Mouse (Mus musculus): ENCODE data around the gene Axl. TPM values are rescaled to one million over a fixed set of nuclear protein-coding genes. Genes with fewer than 3 reads are reported as not detected.
A peak's percentile ranks its signal among the peaks of the same experiment; 100 is the strongest.

Gene Axl
- total RNA-seq, 2 experiments from 2014 or later = 33.6 to 37.2 TPM

DNA sequence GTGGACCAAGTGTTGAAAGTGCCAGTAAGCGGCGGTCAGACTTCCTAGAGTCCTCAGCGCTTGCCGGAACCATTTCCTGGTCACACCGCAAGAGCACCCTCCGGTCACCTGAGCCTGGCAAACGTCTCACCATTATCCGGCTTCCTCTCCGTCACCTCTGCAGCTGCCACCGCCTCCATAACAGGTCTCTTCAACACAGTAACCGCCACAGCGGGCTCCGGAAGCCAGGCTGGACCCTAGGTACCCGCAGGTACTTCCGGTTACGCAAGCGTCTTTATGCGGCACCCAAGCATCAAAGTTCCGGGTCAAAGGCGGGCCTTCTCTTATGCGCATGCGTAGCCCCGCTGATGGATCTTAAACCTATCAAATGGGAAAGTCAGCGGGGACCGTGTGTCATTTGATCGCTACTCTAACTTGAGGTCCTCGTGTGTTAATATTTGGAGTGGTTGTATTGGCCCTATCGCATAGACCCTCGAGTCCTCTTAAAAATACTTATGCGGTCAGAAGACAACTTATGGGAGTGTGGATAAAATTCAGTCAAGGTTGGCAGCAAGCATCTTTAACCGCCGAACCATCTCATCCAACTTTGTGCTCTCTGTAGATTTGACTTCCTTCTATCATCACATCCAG, 69.6 kb downstream of the Axl start, which contains the start of gene Ccdc97:
Ccdc97 (minus strand) TSS at position 301 of the 630 bp plus-strand sequence.
- DNase-seq (ENCODE audit: low spot score in 2 of 2) = peak; percentile 96 to 98
- intact Hi-C loops (cut with DNase I) = no loop called here

DNA sequence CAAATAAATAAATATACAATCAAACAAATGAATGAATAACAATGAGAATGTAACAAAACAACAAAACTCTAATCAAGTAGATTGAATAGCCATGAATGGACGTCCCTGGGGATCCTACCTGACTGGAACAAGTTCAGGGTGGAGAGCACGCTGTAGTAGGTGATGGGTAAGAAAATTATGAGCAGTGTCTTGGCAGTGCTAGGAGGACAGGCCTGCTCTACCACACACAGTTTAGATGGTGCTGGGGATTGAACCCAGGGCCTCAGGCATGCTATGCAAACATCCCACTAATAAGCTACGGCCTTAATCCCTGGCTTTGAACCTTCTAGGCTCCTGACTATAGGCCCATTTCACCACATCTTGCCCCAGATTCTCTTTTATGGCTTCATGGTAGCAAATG, 71.0 kb downstream of the Axl start:
- intact Hi-C loops (cut with DNase I) = no loop called here
- DNase-seq (ENCODE audit: low spot score in 2 of 2) = no peak

- intact Hi-C loops (cut with DNase I) = no loop called here
- no peak for DNase-seq (ENCODE audit: low spot score in 2 of 2)
Measured at GRCm38 (mm10) chr7:25715731-25716271, 72.7 kb downstream of the Axl start.

DNA sequence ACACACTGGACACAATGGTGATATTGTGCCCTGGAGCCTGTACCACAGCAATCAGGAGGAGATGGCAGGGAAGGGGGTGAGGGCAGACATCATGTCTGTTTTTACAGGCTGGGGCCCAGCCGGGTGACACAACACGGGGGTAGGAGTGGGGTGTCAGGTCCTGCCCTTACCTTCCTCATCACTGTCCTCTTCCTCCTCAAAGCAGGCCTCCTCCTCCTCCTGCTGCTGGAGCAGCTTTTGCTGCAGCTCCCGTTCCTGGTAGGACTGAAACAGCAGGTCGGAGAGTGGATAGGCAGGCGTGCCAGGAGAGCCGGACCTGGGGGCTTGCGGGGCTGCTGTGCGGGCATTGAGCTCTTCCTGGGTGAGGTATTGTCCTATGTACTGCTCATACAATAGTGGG, 73.9 kb downstream of the Axl start:
- DNase-seq (ENCODE audit: low spot score in 2 of 2) = no peak
- intact Hi-C loops (cut with DNase I) = no loop called here

- no peak for DNase-seq (ENCODE audit: low spot score in 2 of 2)
- intact Hi-C loops (cut with DNase I) = no loop called here
Measured at GRCm38 (mm10) chr7:25712801-25713200, 75.7 kb downstream of the Axl start.

GRCm38 (mm10) chr7:25711731-25712197, 76.7 kb downstream of the Axl start:
- intact Hi-C loops (cut with DNase I) = loop anchor here (2.0 kb wide), 1 partner anchor 31 kb away; the partner anchor contains the start of gene B9d2
- peak in 1 of 2 experiments; percentile 74 for DNase-seq (ENCODE audit: low spot score in 2 of 2)

DNA sequence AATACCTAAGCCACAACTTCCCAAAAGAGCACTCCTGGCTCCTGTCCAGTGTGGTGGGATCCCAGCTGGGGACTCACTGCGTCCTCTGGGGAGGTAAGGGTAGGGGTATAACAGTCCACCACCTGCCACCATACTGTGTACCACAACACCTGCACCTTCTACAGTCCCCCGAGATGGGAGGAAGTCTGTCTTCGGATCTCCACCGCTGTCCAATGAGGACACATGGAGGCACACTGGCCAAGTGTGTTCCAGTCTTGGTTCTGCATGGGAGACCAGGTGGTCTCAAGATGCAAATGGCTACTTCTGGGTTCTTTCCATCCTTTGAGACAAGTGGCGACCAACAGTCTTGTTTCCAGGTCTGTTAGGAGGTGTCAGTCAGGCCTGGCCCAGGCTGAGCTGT, 77.3 kb downstream of the Axl start:
- DNase-seq (ENCODE audit: low spot score in 2 of 2) = no peak
- intact Hi-C loops (cut with DNase I) = loop anchor here (2.0 kb wide), 1 partner anchor 30 kb away; the partner anchor contains the start of gene B9d2

GRCm38 (mm10) chr7:25710519-25711130, 77.9 kb downstream of the Axl start:
- peak; percentile 60 to 81 for DNase-seq (ENCODE audit: low spot score in 2 of 2)
- intact Hi-C loops (cut with DNase I) = loop anchor here (2.0 kb wide), 1 partner anchor 30 kb away; the partner anchor contains the start of gene B9d2

- peak in 1 of 2 experiments; percentile 52 for DNase-seq (ENCODE audit: low spot score in 2 of 2)
- intact Hi-C loops (cut with DNase I) = loop anchor here (2.0 kb wide), 1 partner anchor 29 kb away; the partner anchor contains the start of gene B9d2
Measured at GRCm38 (mm10) chr7:25709961-25710360, 78.5 kb downstream of the Axl start.

DNA sequence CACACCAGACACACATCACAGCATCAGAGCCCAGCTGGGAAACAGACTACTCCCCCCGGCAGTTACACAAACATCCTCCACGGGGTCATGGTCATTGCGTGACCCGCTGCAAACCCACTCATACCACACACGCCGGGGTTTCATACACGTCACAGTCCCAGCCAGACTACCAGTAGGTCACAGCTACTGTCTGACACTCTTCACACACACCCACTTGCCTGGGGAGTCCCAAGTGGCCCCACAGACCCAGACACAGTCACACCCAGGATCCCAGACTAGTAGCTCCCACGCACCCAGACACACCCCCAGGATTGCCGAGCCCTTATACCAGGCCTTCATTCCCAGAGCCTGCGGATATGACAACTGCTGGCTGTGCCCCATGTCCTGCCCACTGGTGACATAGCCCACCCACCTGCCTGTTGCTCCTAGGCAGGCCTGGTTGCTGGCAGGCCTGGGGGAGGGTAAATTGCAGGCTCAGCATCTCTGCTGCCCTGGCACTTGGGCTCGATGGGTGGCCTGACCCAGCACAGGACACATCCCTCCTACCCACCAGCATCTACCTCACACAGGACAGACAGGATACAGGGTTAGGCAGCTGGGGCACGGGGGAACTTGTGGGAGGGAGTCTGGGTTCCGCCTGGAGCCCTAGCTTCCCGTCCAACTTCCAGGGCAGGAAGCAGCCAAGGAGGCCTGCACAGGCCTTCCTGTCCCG, 80.8 kb downstream of the Axl start:
- intact Hi-C loops (cut with DNase I) = loop anchor here (2.0 kb wide), 1 partner anchor 19 kb away; no protein-coding TSS in a partner anchor
- DNase-seq (ENCODE audit: low spot score in 2 of 2) = peak in 1 of 2 experiments; percentile 33

Small RNAs within 50 kb of the gene (microRNA-seq; reads per million reads assigned to microRNA genes)
- 0 reads per million in 2 experiments for gene Gm24865

Other genes with a start within 250 kb of the Axl start
- under 1 TPM; 0.30 TPM for gene Ceacam2, start 248.8 kb downstream of the Axl start, total RNA-seq (2021)
- gene Erich4, start 172.8 kb downstream of the Axl start, total RNA-seq (2021) = not detected
- gene Dmac2, start 169.3 kb downstream of the Axl start, total RNA-seq (2021) = 10 to 100 TPM; 45.7 to 45.9 TPM
- under 1 TPM; 0.34 to 0.82 TPM for gene B3gnt8, start 162.1 kb downstream of the Axl start, total RNA-seq (2021)
- gene Bckdha, start 129.7 kb downstream of the Axl start, total RNA-seq (2021) = 10 to 100 TPM; 31.8 to 33.8 TPM
- 10 to 100 TPM; 24.0 to 24.4 TPM for gene Exosc5, start 129.5 kb downstream of the Axl start, total RNA-seq (2021)
- 10 to 100 TPM; 33.1 to 36.3 TPM for gene Tmem91, start 113.5 kb downstream of the Axl start, total RNA-seq (2021)
- gene B9d2, start 107.9 kb downstream of the Axl start, total RNA-seq (2021) = 10 to 100 TPM; 23.5 to 24.9 TPM
- 1 to 10 TPM; 9.3 to 9.4 TPM for gene Tgfb1, start 101.7 kb downstream of the Axl start, total RNA-seq (2021)
- 10 to 100 TPM; 61.8 to 70.1 TPM for gene Ccdc97, start 69.6 kb downstream of the Axl start, total RNA-seq (2021)
- 100 to 1,000 TPM in 1 of 2 experiments, 10 to 100 TPM in 1; 98.4 to 105 TPM for gene Hnrnpul1, start 33.9 kb downstream of the Axl start, total RNA-seq (2021)
- gene Cyp2s1, start 28.2 kb upstream of the Axl start, total RNA-seq (2021) = 1 to 10 TPM; 1.6 to 4.9 TPM
- gene Cyp2b10, start 108.9 kb upstream of the Axl start, total RNA-seq (2021) = under 1 TPM; 0.23 to 0.48 TPM

Data from left cerebral cortex, postnatal 25 days (tissue).